Mouse (Mus musculus): ENCODE data around the gene Atg9b.

GRCm38 (mm10) chr5:24366426-24366825 is 25.5 kb downstream of the Atg9b start:
- TF ChIP-seq CTCF (IDR thresholded peaks at IDR 0.05; ENCODE audit: control insufficient read depth, insufficient read depth, low read length) (no peak), POLR2A (IDR thresholded peaks at IDR 0.05; ENCODE audit: borderline replicate concordance, control insufficient read depth, low read depth, low read length) (no peak)

Data from bone marrow, adult 2 months (tissue).